Mouse (Mus musculus): ENCODE measurements around the gene Krtap1-5. TPM values are rescaled to one million over a fixed set of nuclear protein-coding genes. Genes with fewer than 3 reads are reported as not detected.
A peak's percentile ranks its signal among the peaks of the same experiment; 100 is the strongest.

Gene Krtap1-5
- total RNA-seq, 2 experiments from 2014 or later, result not detected

DNA sequence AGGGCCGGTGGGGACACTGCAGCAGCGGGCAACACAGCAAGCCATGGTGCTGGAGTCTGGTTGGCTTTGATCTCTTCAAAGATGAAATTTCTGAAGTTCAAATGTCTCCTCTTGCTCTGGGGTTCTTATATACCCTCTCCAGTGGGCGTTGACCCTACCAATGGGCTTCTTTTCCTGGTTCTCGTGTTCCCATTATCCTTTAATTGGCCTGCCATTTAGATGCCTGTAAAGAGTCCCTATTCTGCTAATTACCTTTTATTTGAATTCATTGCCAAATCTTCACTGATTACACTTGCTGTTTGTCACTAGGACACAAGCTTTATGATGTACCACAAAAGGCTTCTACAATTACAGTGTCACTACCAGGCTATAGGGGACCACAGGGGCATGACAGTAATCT, 30.1 kb downstream of the Krtap1-5 start, which contains the start of gene Krtap3-3:
Gene Krtap3-3 (minus strand): TSS at position 101 of the 400 bp plus-strand sequence.
- no peak for DNase-seq
- intact Hi-C loops (cut with DNase I), result no loop called here

DNA sequence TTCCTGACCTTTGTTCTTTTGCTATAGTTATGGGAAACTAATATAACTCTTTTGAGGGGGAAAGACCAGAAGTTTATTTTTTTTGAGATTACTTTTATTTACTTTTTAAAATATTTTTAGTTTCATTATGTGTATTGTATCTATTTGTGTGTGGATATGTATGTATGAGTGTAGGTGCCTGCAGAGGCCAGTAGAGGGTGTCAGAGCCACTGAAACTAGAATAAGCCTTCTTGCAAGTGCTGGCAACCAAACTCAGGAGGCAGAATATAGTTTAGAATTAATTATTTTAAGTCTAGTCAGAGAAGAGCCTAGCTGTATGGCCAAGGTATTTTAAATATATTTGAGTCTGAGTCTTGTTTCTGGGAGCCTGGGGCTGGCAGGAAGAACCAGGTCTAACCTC, 32.9 kb downstream of the Krtap1-5 start:
- intact Hi-C loops (cut with DNase I), result no loop called here
- no peak for DNase-seq

DNA sequence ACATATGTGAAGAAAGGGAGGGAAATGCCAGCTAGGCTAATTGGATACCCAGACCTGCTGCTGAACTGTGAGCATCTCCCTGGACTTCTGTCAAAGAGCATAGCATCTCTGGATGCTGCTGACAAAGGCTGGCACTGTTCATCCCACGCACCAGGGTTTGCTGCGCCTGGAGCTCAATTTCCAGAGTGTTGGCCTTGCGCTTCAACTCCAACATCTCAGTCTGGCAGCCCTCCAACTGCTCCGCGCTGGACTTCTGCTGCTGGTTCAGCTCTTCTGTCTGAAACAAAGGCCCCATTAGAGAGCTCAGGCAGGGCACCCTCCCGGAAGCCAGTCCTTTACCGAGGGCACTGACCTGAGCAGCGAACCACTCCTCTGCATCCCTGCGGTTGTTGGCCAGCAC, 41.1 kb downstream of the Krtap1-5 start:
- intact Hi-C loops (cut with DNase I), result no loop called here
- DNase-seq, result peak; percentile 12 to 13

Other genes with a start within 250 kb of the Krtap1-5 start
- not detected for gene Krt26, start 243.1 kb downstream of the Krtap1-5 start, total RNA-seq (2021)
- gene Krt27, start 229.9 kb downstream of the Krtap1-5 start, total RNA-seq (2021), result not detected
- not detected for gene Krt28, start 206.1 kb downstream of the Krtap1-5 start, total RNA-seq (2021)
- gene Krt10, start 191.7 kb downstream of the Krtap1-5 start, total RNA-seq (2021), result 1 to 10 TPM; 6.8 to 9.7 TPM
- not detected for gene Krt12, start 158.8 kb downstream of the Krtap1-5 start, total RNA-seq (2021)
- gene Krt20, start 142.9 kb downstream of the Krtap1-5 start, total RNA-seq (2021), result under 1 TPM; 0.26 to 0.30 TPM
- gene Krt23, start 87.9 kb downstream of the Krtap1-5 start, total RNA-seq (2021), result under 1 TPM in 1 of 2 experiments, not detected in 1; 0.17 TPM
- not detected for gene Krt39, start 59.7 kb downstream of the Krtap1-5 start, total RNA-seq (2021)
- not detected for gene Krt40, start 37.9 kb downstream of the Krtap1-5 start, total RNA-seq (2021)
- gene Krtap3-3, start 30.2 kb downstream of the Krtap1-5 start, total RNA-seq (2021), result not detected
- not detected for gene Krtap3-2, start 24.2 kb downstream of the Krtap1-5 start, total RNA-seq (2021)
- not detected for gene Gm11939, start 21.6 kb downstream of the Krtap1-5 start, total RNA-seq (2021)
- not detected for gene Krtap3-1, start 14.4 kb downstream of the Krtap1-5 start, total RNA-seq (2021)
- gene Krtap1-4, start 2.6 kb upstream of the Krtap1-5 start, total RNA-seq (2021), result not detected
- not detected for gene Krtap1-3, start 10.3 kb upstream of the Krtap1-5 start, total RNA-seq (2021)
- gene Krtap9-3, start 17.1 kb upstream of the Krtap1-5 start, total RNA-seq (2021), result not detected
- not detected for gene Gm11938, start 22.3 kb upstream of the Krtap1-5 start, total RNA-seq (2021)
- gene Gm11937, start 29.2 kb upstream of the Krtap1-5 start, total RNA-seq (2021), result not detected
- not detected for gene Krtap2-4, start 33.8 kb upstream of the Krtap1-5 start, total RNA-seq (2021)
- not detected for gene Gm11562, start 39.4 kb upstream of the Krtap1-5 start, total RNA-seq (2021)
- not detected for gene Krtap4-1, start 47.2 kb upstream of the Krtap1-5 start, total RNA-seq (2021)
- gene Krtap4-2, start 54.1 kb upstream of the Krtap1-5 start, total RNA-seq (2021), result not detected
- not detected for gene Krtap4-7, start 63.1 kb upstream of the Krtap1-5 start, total RNA-seq (2021)
- not detected for gene Gm11555, start 69.2 kb upstream of the Krtap1-5 start, total RNA-seq (2021)
- not detected for gene Gm11563, start 77.9 kb upstream of the Krtap1-5 start, total RNA-seq (2021)
- gene Krtap4-6, start 84.9 kb upstream of the Krtap1-5 start, total RNA-seq (2021), result not detected
- not detected for gene Gm14190, start 109.7 kb upstream of the Krtap1-5 start, total RNA-seq (2021)
- not detected for gene Gm14180, start 153.3 kb upstream of the Krtap1-5 start, total RNA-seq (2021)
- not detected for gene Gm11595, start 191.9 kb upstream of the Krtap1-5 start, total RNA-seq (2021)
- not detected for gene Krtap4-8, start 199.7 kb upstream of the Krtap1-5 start, total RNA-seq (2021)
- gene Krtap4-9, start 204.2 kb upstream of the Krtap1-5 start, total RNA-seq (2021), result not detected
- gene Gm11596, start 212.5 kb upstream of the Krtap1-5 start, total RNA-seq (2021), result not detected
- gene Gm11569, start 217.9 kb upstream of the Krtap1-5 start, total RNA-seq (2021), result not detected
- gene Gm11554, start 223.4 kb upstream of the Krtap1-5 start, total RNA-seq (2021), result not detected
- not detected for gene Krtap4-13, start 228.9 kb upstream of the Krtap1-5 start, total RNA-seq (2021)
- not detected for gene Gm11564, start 234.7 kb upstream of the Krtap1-5 start, total RNA-seq (2021)

All from heart, postnatal 10 days (tissue).